Mouse (Mus musculus) heart, embryonic 15.5 days (tissue): ENCODE results near the gene Sdhc. TPM values are rescaled to one million over a fixed set of nuclear protein-coding genes. Genes with fewer than 3 reads are reported as not detected.
"Not testable (repeated sequence)": the region's sequence is repeated elsewhere in the genome, so short reads cannot be mapped to it uniquely, and the experiment has no call there.

Experiments used
- ATAC-seq: fragments of 200-750 bp; cut with Nextera tagmentation; replicated peaks from 2 replicates; pipeline ENCODE4 v1.8.0; 2017; ENCODE audit warnings: low read depth, moderate TSS enrichment; ENCODE audit not compliant: insufficient number of reproducible peaks, insufficient read depth, low FRiP score
- H3K27ac ChIP-seq: fragments of 300-500 bp; sonication (generic); 2 replicates; pipeline ENCODE4 v1.5.1; 2015; ENCODE audit warnings: mild to moderate bottlenecking, inconsistent platforms
- H3K27me3 ChIP-seq: fragments of 300-500 bp; sonication (generic); 2 replicates; pipeline ENCODE4 v1.6.1; 2015; ENCODE audit warnings: inconsistent platforms
- H3K36me3 ChIP-seq: fragments of 300-500 bp; sonication (generic); 2 replicates; pipeline ENCODE4 v1.6.1; 2015; ENCODE audit warnings: mild to moderate bottlenecking, inconsistent platforms
- H3K4me1 ChIP-seq: fragments of 300-500 bp; sonication (generic); replicated peaks from 2 replicates; pipeline ENCODE4 v1.6.1; 2015; ENCODE audit warnings: inconsistent platforms
- H3K4me2 ChIP-seq: fragments of 300-500 bp; sonication (generic); 2 replicates; pipeline ENCODE4 v1.6.1; 2015; ENCODE audit warnings: inconsistent platforms, mild to moderate bottlenecking, moderate library complexity
- H3K4me3 ChIP-seq: fragments of 300-500 bp; sonication (generic); 2 replicates; pipeline ENCODE4 v1.5.1; 2015; ENCODE audit warnings: mild to moderate bottlenecking, inconsistent platforms
- H3K9ac ChIP-seq: fragments of 300-500 bp; sonication (generic); 2 replicates; pipeline ENCODE4 v1.6.1; 2015; ENCODE audit warnings: mild to moderate bottlenecking, inconsistent platforms
- H3K9me3 ChIP-seq: fragments of 300-500 bp; sonication (generic); replicated peaks from 2 replicates; pipeline ENCODE4 v1.6.1; 2016; ENCODE audit warnings: inconsistent platforms
- WGBS: fragments of 180-500 bp; shearing (Covaris S2); methylation state at CpG from one replicate; pipeline ENCODE4 v1.1.7; 2015; ENCODE audit warnings: mixed read lengths; 5-methylcytosine and 5-hydroxymethylcytosine counted together
- polyA plus RNA-seq: library from polyadenylated mRNA; unstranded; fragments of >200 nt; fragmentation: Nextera tagmentation; extraction: Ambion mirVana; gene quantifications from 2 replicates; pipeline ENCODE4 v1.2.1, GENCODE M21; 2015

The Sdhc gene
- polyA plus RNA-seq, 1 experiment from 2014 or later = 563 TPM

DNA sequence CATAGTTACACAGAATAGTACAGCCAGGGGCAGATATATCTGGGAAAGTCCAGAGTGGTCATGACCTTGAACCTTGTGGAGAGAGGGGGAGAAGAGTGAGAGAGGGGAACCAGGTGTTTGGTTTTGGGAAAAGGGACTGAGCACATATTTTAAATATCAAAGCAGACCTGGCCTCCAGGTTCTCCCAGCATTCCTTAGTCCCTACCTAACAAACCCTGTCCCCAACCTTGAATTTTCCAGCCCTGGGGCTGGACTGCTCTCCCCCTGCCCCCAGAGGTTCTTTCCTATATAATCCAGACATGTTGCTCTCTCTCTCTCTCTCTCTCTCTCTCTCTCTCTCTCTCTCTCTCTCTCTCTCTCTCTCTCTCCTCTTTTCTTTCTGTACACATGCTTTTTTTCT, 53.3 kb downstream of the Sdhc start:
- Histone ChIP-seq H3K27me3 (no peaks in the 10 kb centered on the region), H3K4me2 (no peak overlapping the region), H3K9ac (no peak overlapping the region), H3K27ac (no peak overlapping the region), H3K4me1 (peaks cover 10% of the 10 kb centered on the region), H3K4me3 (no peak overlapping the region), H3K36me3 (no peaks in the 10 kb centered on the region), H3K9me3 (no peaks in the 10 kb centered on the region)
- no peak for ATAC-seq

DNA sequence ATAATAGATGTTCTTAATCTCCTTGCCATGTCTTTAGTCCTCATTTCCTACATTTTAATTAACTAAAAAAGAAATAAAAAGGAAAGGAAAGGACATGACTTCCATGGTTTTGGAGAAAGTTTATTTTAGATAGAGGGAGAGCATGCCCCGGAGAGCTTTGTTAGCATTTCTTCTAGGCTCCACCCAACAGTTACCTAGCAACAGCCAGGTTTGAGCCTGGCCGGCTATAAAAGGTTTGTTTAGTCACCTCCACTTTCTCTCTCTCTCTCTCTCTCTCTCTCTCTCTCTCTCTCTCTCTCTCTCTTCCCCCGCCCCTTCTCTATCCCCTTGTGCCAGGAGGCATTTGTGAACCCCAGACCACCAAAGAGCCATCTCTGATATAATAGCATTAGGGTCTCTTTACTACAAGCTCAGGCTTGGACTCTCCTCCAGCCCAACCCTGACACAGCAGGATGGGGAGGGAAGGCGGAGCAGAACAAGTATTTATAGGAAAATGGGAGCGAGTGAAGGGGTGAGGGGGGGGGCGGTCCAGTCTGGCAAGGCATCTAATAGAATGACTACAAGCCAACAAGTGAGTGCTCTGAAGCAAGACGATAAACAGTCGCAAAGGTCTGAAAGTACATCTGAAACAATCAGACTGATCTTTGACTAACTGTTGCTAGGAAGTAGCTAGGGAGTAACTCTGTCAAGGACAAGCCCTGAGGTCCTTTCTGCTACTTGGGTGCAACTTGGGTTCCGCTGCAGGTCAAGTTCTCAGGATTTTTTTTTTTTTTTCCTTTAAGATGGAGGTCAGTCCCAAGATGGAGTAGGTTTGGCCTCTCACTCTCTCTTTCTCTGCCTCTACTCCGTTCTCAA, 54.1 kb downstream of the Sdhc start:
- H3K4me2 ChIP-seq = peak overlapping the region; percentile 34
- H3K27ac ChIP-seq = no peak overlapping the region
- H3K9me3 ChIP-seq = no peaks in the 10 kb centered on the region
- H3K36me3 ChIP-seq = no peaks in the 10 kb centered on the region
- H3K4me3 ChIP-seq = 0 out of 2 replicates have a peak overlapping the region, but pooled peaks have one; percentile 5
- ATAC-seq = no peak
- no peak overlapping the region for H3K9ac ChIP-seq
- H3K27me3 ChIP-seq = no peaks in the 10 kb centered on the region
- 25% methylated on average over 10 of the region's 10 CpGs for WGBS
- peaks cover 10% of the 10 kb centered on the region for H3K4me1 ChIP-seq

DNA sequence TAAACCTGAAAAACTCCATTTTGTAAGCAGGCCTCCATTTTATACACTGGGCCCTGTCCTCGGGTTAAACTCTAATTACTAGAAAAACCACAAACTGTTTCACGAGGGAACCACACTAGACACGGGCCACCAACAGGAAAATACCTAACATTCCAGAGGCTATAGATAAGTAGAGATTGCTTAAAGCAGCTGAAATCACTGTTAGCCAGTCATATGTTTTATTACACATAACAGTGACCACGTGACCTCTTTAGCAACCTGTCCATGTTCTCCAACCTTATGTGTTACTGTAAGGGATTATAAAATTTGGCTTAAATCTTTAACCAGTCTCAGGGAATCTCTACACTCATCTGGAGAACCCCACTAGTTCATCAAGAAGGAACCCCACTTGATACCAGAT, 56.0 kb downstream of the Sdhc start:
- Histone ChIP-seq H3K27me3 (no peaks in the 10 kb centered on the region), H3K9me3 (no peaks in the 10 kb centered on the region), H3K9ac (no peak overlapping the region), H3K27ac (no peak overlapping the region), H3K4me2 (no peak overlapping the region), H3K36me3 (no peaks in the 10 kb centered on the region), H3K4me1 (peaks cover 10% of the 10 kb centered on the region), H3K4me3 (no peak overlapping the region)
- WGBS = 42% methylated on average over 4 of the region's 4 CpGs
- ATAC-seq = no peak

DNA sequence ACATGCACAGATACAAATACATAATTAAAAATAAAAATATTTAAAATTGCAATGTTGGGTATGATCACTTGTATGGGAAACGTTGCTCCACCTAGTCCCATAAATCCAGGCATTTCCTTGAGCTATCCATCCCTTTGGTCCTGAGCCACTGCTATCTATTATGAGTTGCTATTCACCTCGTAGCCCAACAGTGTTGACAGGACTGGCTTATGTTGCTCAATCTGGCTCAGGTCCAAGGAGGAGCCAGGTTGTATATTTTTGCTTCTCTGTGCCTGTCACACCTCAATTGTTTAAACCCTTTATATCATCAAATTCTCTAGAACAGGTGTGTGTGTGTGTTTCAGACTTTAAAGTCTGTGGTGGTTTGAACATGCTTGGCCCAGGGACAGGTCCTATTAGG, 59.6 kb downstream of the Sdhc start:
- no peak for ATAC-seq
- no peak overlapping the region for H3K9ac ChIP-seq

DNA sequence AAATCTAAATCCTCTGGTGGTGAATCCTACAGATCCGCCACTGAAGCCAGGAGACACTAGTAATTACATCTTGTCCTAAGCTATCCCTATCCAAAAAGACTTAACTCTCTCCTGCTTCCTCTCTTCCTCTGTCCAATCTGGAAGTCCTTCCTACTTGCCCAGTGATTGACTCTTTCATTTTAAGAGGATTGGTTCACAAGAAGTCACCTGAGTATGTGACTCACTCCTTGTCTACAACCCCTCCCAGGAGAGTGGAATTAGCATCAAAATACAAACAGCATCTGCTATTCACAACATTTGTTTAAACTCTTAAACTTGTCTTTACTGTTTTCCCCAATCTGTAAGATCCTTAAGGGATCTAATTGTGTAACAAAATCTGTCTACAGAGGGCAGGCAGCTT, 60.5 kb downstream of the Sdhc start:
- WGBS = 89% methylated on average over 1 of the region's 1 CpGs
- no peak for ATAC-seq
- peaks cover 15% of the 10 kb centered on the region for H3K27me3 ChIP-seq
- H3K4me2 ChIP-seq = no peak overlapping the region
- H3K4me3 ChIP-seq = no peak overlapping the region
- H3K9me3 ChIP-seq = no peaks in the 10 kb centered on the region
- H3K27ac ChIP-seq = no peak overlapping the region
- no peaks in the 10 kb centered on the region for H3K36me3 ChIP-seq
- H3K4me1 ChIP-seq = peaks cover 12% of the 10 kb centered on the region
- no peak overlapping the region for H3K9ac ChIP-seq

More for the DNA sequence above, 59.6 kb downstream of the Sdhc start:
- 43% methylated on average over 2 of the region's 2 CpGs for WGBS
- H3K27ac ChIP-seq = no peak overlapping the region
- H3K9me3 ChIP-seq = no peaks in the 10 kb centered on the region
- H3K4me2 ChIP-seq = no peak overlapping the region
- H3K27me3 ChIP-seq = peaks cover 12% of the 10 kb centered on the region
- H3K4me3 ChIP-seq = no peak overlapping the region
- no peaks in the 10 kb centered on the region for H3K36me3 ChIP-seq
- H3K4me1 ChIP-seq = peaks cover 9% of the 10 kb centered on the region

DNA sequence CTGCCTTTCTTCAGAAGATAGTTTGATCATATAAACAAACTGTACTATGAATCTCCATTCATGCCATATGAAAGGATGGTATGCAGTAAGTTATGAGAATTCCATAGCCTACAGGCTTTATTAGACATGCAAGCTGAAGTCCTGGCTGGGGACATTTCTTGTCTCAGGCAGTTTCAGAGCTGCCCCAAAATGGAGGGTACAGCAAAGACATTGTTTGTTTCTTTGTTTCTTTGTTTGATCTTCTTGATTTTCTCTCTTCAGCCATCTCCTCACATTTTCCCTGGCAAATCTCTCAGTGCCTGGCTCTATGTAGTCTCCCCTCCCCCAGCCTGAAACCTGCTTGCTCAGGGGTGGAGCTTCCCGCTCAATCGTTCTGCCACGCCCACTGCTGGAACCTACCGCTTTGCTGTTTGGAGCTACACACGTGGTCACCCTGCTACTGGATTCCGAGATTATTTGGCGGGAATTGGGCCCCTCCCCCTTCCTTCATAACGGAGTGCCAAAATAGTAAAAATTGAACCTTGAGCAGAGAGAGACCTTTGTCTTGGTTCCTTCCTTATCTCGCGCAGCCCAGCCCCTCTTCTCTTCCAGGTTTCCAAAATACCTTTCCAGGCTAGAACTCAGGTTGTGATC, 62.0 kb downstream of the Sdhc start:
- WGBS = 4% methylated on average over 10 of the region's 10 CpGs
- ATAC-seq, H3K27ac ChIP-seq, H3K9me3 ChIP-seq, H3K36me3 ChIP-seq, H3K9ac ChIP-seq: not testable (repeated sequence)
- H3K4me3 ChIP-seq = peak overlapping the region; percentile 10; the same call in 1 of the 2 replicates
- peaks cover 12% of the 10 kb centered on the region for H3K4me1 ChIP-seq
- H3K4me2 ChIP-seq = peak overlapping the region; percentile 33
- peaks cover 15% of the 10 kb centered on the region for H3K27me3 ChIP-seq

DNA sequence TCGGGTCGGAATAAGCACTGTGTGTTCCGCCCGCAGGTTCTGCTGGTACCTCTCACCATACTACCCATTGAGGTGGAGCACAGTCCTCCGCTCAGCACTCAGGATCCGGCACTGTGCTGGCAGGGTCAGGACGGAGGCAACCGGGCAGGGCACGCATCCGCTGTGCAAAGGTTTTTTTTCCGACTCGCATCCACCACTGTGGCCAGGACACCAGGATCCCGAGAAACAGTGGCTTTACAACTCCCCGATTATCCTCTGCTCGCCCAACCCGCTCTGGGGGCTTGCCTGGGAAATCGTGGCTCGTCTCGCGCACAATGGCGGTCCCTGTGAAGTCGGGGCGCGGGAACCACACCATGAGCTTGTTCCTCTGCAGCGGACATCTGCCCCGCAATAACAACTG, 64.7 kb downstream of the Sdhc start:
- Histone ChIP-seq H3K9ac (0 out of 2 replicates have a peak overlapping the region, but pooled peaks have one; percentile 36), H3K4me1 (peaks cover 12% of the 10 kb centered on the region), H3K4me3 (peak overlapping the region; percentile 55), H3K27me3 (peaks cover 22% of the 10 kb centered on the region), H3K9me3 (no peaks in the 10 kb centered on the region), H3K27ac (no peak overlapping the region), H3K4me2 (peak overlapping the region; percentile 92), H3K36me3 (no peaks in the 10 kb centered on the region)
- ATAC-seq = no peak
- 2% methylated on average over 26 of the region's 26 CpGs for WGBS

DNA sequence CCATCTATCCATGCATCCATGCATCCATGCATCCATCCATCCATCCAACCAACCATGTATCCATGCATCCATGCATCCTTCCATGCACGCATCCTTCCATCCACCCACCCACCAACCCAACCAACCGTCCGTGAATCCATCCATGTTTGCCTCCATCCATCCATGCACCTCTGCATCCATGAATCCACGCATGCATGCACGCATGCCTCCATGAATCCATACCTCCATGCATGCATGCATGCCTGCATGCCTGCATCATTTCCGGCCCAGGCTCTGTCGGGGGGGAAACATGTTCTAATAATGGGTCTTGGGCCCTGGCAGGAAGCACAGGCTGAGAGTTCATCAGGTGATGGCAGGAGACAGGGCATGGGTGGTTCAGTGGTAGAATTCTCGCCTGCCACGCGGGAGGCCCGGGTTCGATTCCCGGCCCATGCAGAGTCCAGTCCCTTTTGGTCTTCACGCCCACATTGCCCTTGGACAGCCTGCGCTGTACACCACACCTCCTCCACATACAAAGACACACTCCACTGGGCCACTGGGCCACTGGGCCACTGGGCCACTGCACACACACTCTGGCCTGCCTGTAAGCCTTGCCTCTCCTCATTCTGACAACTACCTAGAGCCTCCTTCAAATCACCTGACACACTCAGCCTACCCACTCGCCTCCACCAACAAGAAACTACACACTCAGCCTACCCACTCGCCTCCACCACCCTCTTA, 68.7 kb downstream of the Sdhc start:
- 0 out of 2 replicates have a peak, but pooled peaks have one; percentile 9 for ATAC-seq
- H3K27me3 ChIP-seq = peaks cover 32% of the 10 kb centered on the region
- H3K27ac ChIP-seq, H3K9me3 ChIP-seq, H3K9ac ChIP-seq, H3K4me3 ChIP-seq, H3K4me2 ChIP-seq, H3K4me1 ChIP-seq, H3K36me3 ChIP-seq: not testable (repeated sequence)
- 31% methylated on average over 12 of the region's 17 CpGs for WGBS

DNA sequence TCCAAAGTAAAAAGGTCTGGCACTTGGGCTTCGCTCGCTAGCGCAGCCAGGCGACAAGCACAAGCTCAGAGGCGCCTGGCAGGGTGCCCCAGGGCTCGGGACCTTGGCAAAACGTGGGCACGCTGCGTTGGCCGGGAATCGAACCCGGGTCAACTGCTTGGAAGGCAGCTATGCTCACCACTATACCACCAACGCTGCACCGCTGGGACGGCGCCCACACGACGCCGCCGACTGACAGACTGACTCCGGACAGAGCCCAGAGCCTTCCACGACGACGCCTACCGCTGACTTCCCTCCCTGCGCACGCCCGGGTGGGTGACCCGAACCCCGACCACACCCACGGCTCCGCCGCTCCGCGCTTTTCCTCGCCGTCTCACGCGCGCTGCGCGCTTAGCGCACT, 70.6 kb downstream of the Sdhc start:
- H3K9ac ChIP-seq, H3K4me1 ChIP-seq, H3K27ac ChIP-seq, H3K9me3 ChIP-seq, H3K4me2 ChIP-seq, H3K4me3 ChIP-seq, H3K36me3 ChIP-seq: not testable (repeated sequence)
- peak; percentile 36; the same call in 1 of the 2 replicates for ATAC-seq
- H3K27me3 ChIP-seq = peaks cover 26% of the 10 kb centered on the region
- WGBS = no CpG with 5 or more reads among the region's 43 CpGs

DNA sequence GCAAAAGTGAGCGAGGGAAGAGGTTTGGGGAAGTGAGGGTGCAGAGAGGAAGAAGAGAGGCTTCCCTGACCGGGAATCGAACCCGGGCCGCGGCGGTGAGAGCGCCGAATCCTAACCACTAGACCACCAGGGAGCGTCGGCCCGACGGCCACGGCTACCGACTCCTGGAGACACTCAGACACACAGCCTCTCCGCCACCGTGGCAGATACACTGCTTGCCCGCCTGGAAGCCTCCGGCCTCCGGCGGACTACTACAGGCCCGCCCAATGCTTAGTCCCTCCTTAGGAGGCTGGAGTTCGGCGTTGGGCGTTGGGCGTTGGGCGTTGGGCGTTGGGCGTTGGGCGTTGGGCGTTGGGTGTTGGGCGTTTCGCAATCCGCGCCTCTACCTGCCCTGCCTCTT, 71.1 kb downstream of the Sdhc start:
- not testable (repeated sequence) for H3K27ac ChIP-seq, H3K36me3 ChIP-seq, H3K4me3 ChIP-seq, H3K9ac ChIP-seq, H3K9me3 ChIP-seq, H3K4me1 ChIP-seq
- WGBS = 0% methylated on average over 1 of the region's 35 CpGs
- H3K4me2 ChIP-seq = peak overlapping the region; percentile 33; the same call in 1 of the 2 replicates
- ATAC-seq = peak; percentile 28
- peaks cover 27% of the 10 kb centered on the region for H3K27me3 ChIP-seq

DNA sequence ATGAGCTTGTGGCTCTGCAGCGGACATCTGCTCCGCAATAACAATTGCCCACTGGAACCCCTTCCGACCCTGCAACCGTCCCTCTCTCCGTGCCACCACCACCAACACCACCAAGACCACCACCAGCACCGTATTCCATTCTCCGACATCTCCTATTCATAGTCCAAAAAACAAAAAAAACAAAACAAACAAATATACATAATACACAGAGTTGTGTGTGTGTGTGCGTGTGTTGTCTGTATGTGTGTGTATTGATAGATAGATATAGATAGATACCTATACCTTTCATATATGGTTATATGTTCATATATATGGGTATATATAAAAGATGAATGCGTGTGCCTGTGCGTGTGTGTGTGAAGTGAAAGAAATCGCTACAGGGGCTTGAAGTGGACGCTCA, 72.0 kb downstream of the Sdhc start:
- not testable (repeated sequence) for H3K4me1 ChIP-seq
- peaks cover 35% of the 10 kb centered on the region for H3K27me3 ChIP-seq
- WGBS = 20% methylated on average over 12 of the region's 12 CpGs

More for the DNA sequence above, 72.0 kb downstream of the Sdhc start:
- H3K27ac ChIP-seq, H3K36me3 ChIP-seq, ATAC-seq, H3K9me3 ChIP-seq, H3K9ac ChIP-seq: not testable (repeated sequence)
- peak overlapping the region; percentile 34 for H3K4me3 ChIP-seq
- H3K4me2 ChIP-seq = peak overlapping the region; percentile 51
